Mouse (Mus musculus) frontal cortex, postnatal 10 days (tissue): ENCODE data around the gene Tmem212.

Experiments
- DNase-seq, 2 experiments: peaks; one replicate each; pipeline ENCODE4 v3.0.0; 2022; ENCODE audit warnings: low spot score in 2 of 2, mixed read lengths in 1 of 2

Tmem212 gene

DNA sequence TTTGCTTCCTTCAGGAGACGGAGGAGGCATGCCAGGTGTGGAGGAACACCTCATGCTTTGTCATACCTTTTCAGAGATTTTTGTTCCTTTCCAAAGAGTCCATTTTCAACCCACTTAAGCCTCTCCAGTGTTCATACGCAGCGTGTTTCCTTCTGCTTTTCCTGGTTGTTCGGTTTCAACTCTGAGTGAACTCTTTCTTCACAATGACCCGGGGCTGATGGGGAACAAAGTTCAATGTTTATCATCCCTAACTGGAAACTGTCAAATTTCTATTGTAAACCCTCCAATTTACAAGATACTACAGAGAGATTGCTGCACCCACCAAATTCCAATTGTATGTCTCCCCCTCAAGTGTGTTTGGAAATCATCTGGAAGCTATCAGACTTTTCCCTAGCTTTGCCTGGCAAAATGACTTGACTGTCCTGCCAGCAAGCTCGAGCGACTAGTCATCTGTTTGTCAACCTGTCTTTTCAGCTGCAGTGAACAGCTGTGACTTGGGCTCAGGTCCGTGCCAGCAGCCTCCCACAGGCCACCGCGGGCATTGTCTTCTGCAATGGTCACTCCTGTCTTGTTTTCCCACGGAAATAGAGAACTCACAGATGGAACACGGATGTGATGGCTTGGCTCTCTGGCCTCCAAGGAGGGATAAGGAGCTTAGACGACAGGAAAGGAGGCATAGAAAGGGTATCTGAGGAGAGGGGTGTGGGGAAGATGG is 3.0 kb upstream of the Tmem212 start:
- no peak for DNase-seq

GRCm38 (mm10) chr3:27898178-27898577 is 2.0 kb upstream of the Tmem212 start:
- DNase-seq = no peak

DNA sequence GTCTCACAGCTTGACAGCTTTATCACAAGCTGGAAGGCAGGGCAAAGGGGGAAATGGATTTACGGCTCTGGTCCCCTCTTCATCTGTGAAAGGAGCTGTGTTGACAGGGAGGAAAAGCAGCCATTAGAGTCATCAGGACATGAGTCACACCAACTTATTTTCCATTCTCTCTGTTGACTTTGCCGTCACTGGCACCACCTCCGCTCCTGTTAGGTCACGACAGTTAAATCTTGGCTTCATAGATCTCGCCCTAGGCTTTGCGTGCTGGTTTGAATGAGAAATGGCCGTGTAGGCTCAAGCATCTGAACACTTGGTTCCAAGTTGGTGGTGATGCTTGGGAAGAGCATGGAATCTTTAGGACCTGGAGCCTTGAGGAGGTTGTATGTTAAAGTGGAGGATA is 9.6 kb downstream of the Tmem212 start:
- no peak for DNase-seq

GRCm38 (mm10) chr3:27885585-27885984 is 10.6 kb downstream of the Tmem212 start:
- DNase-seq = no peak

DNA sequence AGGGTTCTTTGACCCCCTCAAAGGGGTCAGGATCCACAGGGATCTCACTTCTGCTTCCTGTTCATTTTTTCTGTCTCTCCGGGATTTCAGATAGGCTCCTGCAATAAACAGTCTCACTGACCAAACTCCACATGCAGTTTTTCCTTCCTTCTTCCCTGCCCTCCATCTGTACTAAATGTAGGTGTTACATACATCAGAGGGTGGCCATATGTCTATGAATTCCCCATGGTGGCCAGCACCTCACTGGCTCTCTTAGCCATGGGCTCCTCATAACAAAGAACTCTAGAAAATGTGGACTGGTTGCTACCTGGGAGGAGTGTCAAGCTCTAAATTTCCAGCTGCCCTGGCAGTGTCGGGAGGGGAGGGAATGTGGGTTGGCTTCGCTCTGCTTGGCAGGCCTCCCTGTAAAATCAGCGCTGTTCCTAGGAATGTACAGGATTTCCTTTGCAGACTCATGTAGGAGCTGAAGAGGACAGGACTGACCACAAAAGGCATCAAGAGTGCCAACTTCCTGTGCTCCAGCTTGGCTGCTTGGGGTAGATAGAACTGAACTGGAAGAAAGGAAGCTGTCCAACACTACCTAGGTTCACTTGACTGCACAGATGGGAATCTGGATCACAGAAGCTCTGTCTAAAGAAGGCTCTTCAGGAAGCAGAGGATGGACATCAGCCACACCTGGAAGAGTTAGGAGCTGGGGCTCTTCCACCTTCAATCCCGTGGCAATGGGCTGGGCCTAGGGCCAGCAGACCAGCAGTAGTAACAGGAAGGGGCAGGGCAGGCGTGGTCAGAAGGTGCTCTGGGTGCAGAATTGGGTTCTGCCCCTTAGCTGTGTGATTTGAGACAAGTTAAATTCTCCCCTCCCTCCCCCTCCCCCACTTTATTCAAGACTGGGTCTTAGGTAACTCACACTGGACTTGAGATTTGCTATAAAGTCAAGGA is 14.0 kb downstream of the Tmem212 start:
- no peak for DNase-seq

GRCm38 (mm10) chr3:27878854-27879610 is 17.1 kb downstream of the Tmem212 start:
- DNase-seq = no peak

GRCm38 (mm10) chr3:27873268-27874073 is 22.7 kb downstream of the Tmem212 start:
- DNase-seq = no peak

DNA sequence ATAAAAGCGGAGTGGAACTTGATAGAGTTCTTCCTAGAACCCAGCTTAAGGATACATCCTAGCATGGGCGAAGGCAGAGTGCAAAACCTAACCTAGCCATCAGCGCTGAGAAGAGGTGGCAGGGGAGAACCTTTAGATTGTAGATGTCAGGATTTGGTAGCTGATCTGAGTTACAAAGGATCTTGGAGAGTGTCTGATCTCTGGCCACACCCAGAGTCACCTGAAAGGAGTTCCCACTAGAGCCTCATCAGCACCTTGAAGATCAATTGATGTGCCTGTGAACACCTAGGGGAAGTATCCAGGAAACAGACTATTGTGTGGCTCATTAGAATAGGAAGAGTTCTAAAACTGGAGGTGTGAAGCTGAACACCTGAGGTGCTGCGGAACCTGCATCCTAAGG is 23.7 kb downstream of the Tmem212 start:
- DNase-seq = no peak

GRCm38 (mm10) chr3:27871891-27872290 is 24.3 kb downstream of the Tmem212 start:
- no peak for DNase-seq

DNA sequence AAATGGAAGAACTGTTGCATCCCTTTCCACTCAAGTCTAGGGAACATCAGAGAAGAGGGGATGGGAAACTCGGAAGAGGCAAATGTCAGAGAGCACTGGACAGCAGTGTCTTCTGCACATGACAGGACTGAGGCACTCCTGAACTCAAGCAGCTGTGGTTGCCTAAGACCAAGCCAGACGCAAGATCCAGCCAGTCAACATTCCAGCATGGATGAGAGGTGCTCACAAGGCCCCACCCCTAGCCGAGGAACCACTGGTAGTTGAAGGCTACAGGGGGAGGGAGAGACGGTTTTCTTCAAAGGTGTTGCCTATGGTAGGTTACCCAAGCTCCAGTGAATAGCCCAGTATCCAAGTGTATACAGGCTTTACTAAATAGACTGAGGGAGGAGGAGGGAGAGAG is 24.8 kb downstream of the Tmem212 start:
- no peak for DNase-seq

- DNase-seq = no peak
Observed at GRCm38 (mm10) chr3:27868681-27869080, 27.5 kb downstream of the Tmem212 start.

- DNase-seq = no peak
Observed at GRCm38 (mm10) chr3:27867731-27868130, 28.4 kb downstream of the Tmem212 start.

- peak; percentile 42 to 59 for DNase-seq
Observed at GRCm38 (mm10) chr3:27862821-27863740, 33.1 kb downstream of the Tmem212 start.

DNA sequence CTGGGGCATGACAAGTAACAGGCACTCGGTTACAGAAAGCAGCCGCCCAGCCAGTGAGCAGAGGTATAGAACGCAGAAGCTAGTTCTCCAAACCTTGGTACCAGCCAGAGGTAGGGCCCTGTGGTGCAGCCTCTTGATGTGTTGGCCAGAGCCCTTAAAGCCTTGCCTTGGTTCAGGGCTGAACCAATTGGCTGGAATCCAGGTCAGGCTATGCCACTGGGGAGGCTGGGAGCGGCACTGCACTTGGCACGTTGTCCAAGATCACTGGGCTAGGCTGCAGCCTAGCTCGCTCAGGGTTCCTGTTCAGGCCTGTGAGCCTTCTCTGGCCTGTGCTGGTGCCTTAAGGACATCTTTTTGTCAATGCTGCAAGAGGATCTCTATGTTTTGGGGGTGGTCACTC is 34.6 kb downstream of the Tmem212 start:
- DNase-seq = peak; percentile 31 to 40

GRCm38 (mm10) chr3:27861086-27861485 is 35.1 kb downstream of the Tmem212 start:
- DNase-seq = no peak

GRCm38 (mm10) chr3:27859161-27859561 is 37.0 kb downstream of the Tmem212 start:
- DNase-seq = no peak

GRCm38 (mm10) chr3:27858441-27859115 is 37.6 kb downstream of the Tmem212 start:
- no peak for DNase-seq

DNA sequence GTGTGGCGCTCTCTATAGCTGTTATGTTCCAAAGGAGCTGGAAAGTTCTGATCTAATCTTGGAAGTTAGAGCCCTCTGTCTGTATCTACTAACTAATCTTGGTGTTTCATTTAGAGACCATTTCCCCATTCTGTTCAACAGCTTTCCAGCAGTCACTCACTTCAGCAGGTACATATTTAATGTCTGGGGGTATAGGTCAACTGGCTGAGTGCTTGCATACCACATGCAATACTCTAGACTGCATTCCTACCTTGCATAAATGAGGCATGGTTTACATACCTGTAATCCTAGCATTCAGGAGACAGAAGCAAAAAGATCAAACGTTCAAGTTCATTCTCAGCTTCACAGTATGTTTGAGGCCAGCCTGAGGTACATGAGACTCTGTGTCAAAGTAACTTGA is 39.9 kb downstream of the Tmem212 start:
- DNase-seq = no peak

DNA sequence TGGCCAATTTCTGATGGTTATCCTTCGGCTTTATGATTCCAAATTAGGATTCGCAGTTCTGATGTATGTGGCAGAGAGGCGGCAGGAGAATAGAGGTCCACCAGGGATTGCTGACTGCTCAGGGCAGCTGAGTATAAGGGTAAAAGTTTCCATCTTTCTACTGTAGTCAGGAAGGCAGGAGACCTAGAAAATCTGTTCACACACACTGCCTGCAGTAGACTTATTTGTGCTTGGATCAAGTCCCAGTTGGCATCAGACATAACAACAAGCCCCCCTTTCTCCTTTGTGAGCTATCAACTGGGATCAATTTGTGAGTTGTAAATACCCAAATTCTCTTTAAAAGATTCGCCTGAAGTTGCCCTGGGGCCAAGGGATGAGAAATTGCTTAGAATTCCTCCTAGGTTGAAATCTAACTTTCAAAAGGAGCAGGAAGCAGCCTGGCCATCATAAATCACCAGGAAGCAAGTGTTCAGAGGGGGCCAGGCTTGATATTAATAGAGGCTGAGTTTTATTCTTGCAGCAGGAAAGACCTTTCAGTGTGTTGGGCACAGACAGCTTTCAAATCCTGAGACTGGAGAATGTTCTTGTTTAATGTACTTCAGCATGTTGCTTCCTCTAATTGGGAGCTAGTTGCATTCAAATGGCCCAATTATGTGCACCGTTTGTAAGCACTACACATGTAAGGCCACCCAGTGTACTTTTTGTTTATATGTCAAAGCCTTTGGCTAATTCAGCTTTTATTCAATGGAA is 41.6 kb downstream of the Tmem212 start:
- DNase-seq = no peak
